ENCODE assay signal across 9 mouse cellular contexts in the genomic region with DNA sequence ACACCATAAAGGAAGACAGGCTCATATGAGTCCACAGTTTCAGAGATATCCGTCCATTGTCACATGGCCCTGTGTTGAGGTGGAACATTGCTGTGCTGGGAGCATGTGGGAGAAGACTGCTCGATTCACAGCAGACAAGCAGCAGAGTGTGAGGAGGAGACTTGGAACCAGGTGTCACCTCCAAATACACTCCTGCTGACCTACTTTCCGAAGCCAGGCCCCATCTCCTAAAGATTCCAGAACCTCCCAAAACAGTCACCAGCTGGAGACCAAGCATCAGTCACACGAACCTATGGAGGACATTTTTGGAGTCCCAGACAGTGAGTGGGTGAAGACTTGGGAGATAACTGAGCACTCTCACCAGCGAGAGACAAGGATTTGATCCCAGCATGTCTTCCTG. TPM values are rescaled to one million over a fixed set of nuclear protein-coding genes. Genes with fewer than 3 reads are reported as not detected.
"Had no signal": no experiment of that assay in that cellular context is flagged by ENCODE, and none has a peak within 500 bp of the region (broad histone marks: within the 10 kb centered on the region; RNA-seq: fewer than 3 reads in every experiment).

No protein-coding gene starts in this region.

- DNase-seq: liver, postnatal 0 days; lung, embryonic 14.5 days; thymus, adult 18-20 months; thymus, postnatal 36 days had no signal

- ATAC-seq: intestine, postnatal 0 days; liver, postnatal 0 days; lung, postnatal 0 days; midbrain, embryonic 15.5 days had no signal

RNA-seq across cellular contexts. Expression of a gene that starts 4.5 kb away (rescaled TPM):
- total RNA-seq: megakaryocyte, adult 5-6 weeks had no signal

RNA-seq across cellular contexts. Expression of a gene that starts 56.0 kb away (rescaled TPM):
- total RNA-seq: left cerebral cortex, postnatal 25 days; megakaryocyte, adult 5-6 weeks had no signal
